Mouse (Mus musculus) adrenal gland, postnatal 10 days (tissue): Measurements from ENCODE around the gene Nfia. TPM values are rescaled to one million over a fixed set of nuclear protein-coding genes. Genes with fewer than 3 reads are reported as not detected.

Source experiments
- DNase-seq: peaks from one replicate; pipeline ENCODE4 v3.0.0; 2021; ENCODE audit warnings: mixed read lengths
- total RNA-seq, 2 experiments: library from RNA; stranded (reverse); gene quantifications; 2 replicates each; pipeline ENCODE4 v1.2.3; 2021

Gene Nfia
- total RNA-seq, 2 experiments from 2014 or later = 212 to 228 TPM

DNA sequence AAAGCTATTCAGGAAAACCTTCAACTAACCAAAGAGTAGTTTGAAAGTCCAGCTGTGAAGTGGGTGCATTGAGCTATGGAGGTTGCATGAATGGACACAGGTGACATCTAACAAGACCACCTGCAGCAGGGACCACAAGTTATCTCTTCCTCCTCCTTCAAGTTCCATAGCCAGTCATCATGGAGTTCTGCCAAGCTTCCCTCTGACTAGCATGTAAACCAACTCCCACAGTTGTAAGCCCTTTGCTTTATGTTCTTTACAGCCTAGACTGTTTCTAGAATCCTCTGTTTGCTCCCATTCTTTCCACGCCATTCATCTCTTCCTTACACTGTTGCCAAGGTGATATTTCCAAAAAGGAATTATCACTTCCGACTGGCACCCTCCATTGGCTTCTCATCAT, 141.8 kb downstream of the Nfia start:
- DNase-seq = no peak

DNA sequence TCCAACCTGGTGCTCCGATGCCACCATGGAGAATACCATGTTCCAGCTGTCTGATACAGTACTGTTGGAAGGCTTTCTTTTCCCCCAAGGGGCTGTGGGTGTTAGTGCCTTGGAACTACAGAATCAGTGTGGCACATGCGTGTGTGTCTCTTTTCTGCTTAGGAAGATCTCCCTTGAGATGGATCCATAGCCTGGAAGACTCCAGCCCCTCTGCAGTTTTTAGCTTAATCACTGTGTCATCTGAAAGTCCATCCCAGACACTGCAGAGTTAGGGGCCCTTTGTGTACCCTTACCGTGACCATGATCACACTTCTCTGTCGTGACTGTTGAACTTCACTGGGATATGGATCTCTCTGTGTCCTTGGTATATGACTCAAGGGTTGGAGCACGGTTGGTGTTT, 142.2 kb downstream of the Nfia start:
- no peak for DNase-seq

DNA sequence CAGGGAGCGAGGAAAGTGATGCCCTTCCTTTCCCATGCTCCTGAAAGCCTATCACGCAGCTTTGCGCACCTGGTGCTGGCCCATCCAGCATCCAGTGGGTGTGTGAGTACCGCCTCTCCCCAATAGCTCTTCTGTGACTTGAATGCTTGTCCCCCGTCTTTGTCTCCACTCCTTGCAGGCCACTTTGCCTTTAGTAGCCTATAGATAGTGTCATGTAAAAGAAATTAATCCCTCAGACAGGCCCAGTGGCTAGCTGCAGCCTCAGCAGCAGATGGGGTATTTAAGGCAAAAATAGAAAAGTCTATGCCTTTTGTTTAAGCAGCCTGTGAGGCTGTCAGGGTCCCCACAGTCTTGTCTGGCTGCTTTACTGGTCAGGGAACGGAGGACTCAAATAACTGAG, 145.0 kb downstream of the Nfia start:
- DNase-seq = no peak

DNA sequence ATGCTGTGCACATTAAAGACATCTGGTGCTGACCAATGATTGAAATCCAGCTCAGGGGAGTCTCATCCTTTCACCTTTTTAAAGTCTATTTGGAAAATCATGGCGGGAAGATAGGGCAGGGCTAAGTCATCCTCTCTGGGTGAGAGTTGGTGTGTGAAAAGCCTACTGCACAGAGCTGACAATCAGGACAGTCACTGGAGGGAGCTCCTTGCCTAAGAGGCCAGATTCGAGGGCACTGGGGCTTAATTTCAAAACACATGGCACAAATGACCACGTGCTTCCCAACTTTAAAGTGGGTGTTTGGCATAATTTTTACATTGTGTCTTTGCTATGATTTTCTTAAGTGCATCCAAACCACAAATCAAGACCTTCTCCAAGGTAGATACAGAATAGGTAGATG, 146.1 kb downstream of the Nfia start:
- no peak for DNase-seq

DNA sequence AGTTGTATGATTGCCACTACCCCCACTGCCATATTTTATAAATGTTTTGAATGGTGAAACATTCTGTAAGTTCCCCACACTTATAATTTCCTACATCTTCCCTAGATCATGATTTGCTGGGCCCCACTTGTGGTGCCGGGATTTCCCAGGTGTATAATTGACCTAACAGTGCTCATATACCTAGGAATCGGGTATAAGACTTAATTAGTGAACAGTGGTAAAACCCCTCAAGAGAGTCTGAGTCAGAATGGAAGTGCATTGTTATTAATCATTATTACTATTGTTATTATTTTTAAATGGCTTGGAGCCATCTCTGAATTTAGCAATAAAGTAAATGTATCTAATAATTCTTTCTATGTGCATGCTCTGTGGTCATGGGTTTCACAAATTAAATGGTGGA, 147.2 kb downstream of the Nfia start:
- DNase-seq = no peak

DNA sequence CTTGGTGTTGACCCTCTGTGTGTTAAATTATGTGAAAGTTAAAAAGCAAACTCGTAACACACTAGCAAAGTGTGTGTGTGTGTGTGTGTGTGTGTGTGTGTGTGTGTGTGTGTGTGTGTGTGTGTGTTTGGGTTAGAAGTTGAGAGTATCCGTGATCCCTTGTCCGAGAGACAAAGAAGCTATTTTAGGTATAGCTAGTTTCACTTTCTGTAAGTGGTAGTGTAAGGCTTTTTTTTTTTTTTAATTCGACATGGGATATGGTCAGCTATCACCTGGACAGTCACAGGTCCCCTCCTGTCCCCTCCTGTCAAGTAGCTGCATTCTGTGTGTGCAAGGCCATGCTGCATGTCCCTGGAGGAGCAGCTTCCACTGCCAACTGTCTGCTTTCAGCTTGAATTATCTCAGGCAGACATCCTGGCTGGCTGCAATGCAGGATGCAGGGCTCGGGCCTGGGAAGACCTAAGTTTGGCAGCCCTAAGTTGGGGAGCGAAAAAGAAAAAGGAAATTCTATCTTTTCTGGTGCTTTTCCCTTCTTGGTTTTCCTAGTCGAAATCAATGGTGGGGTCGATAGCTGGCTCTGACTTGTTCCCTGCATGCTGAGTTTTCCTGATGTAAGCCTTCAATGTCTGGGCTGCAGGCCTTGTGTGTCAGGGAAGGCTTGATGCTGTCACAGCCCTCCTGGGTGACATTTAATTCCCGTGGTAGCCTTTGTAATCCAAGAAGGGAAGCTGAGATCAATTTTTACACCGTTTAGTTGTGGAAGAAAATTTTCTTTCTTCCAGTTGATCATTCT, 147.9 kb downstream of the Nfia start:
- DNase-seq = peak; percentile 59

DNA sequence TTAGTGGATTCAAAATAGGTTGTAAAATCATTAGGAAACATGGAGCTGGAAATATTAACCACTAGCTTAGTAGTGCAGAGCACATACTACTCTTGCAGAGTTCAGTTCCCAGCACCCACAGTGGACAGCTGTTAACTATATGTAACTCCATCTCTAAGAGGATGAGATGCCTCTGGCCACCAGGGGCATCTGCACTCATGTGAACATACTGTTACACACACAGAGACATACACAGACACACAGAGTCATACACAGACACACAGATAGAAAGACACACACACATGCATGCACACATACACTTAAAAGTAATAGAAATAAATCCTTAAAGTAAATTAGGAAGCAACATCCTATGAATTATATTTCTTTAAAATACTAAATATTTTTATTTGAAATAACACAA, 149.1 kb downstream of the Nfia start:
- no peak for DNase-seq

DNA sequence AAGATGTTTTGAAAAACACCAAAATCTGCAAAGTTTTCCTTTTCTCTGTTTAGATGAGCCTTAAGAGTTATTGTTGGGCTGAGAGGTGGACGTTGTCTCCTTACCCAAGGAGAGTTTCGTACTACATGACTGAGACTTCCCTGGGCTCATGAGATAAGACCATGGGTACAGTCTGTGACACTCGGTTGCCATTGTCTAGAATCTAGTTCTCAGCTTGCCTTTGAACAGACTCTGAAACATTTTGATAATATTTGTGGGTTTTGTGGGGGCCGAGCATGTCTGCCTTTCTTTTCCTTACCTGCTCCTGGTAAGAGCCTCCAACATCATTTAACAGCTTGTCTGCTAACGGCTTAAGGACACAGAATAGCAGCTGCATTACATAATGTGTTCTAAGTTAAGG, 150.7 kb downstream of the Nfia start:
- no peak for DNase-seq

DNA sequence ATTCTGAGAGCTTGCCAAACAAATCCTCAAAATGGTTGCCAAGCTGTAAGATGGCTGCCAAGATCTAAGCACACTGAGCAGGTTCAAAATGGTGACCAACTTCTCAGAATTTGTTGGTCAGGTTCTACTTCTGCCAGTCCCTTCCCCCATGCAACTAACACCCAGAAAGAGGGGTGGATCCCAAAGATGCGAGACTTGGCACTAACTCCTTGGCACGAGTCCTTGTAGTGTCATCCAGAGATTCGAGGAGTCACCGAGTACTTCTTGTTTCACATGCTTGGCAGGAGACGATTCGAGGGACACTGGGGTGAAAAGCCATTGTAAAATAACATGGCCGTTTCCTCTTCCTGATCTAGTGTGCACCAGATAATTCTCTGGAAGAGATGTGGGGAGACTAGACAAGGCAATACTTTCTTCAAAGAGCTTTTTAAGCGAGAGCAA, 151.4 kb downstream of the Nfia start:
- peak; percentile 78 for DNase-seq

DNA sequence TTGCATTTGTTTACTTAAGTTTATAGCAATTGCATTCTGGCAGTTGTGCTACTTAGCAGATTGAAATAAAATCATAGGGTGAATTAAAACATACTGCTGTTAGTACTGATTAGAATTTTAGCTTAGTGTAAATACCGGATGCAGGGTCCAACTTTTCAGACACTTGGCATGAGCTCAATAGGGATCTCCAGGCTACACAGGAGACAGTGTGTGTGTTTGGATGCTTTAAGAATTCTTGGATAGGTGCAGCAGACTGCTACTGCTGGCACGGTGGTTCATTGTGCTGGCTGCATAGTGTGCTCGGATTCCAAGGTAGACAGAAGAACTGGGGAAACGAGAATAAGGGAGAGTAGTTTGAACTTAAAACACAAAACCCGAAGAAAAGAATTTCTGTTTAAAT, 151.9 kb downstream of the Nfia start:
- DNase-seq = no peak

DNA sequence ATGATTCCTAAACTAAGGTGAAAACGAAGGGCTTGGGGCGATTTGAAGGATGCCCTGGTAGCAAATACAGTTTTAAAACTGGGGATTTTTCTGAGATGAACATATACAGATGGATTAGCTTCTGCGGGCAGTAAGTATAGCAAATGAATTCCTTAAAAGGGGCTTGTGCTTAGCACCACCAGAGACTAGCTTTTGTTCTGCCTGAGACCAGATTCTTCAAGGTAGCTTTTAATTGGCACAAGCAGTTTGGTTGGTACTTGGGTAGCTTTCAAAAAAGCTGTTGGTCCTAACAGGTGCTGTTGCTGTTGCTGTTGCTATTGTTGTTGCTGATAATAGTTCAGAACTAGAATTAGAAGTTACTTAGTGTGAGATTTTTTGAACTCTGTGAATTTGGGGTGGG, 152.3 kb downstream of the Nfia start:
- no peak for DNase-seq

DNA sequence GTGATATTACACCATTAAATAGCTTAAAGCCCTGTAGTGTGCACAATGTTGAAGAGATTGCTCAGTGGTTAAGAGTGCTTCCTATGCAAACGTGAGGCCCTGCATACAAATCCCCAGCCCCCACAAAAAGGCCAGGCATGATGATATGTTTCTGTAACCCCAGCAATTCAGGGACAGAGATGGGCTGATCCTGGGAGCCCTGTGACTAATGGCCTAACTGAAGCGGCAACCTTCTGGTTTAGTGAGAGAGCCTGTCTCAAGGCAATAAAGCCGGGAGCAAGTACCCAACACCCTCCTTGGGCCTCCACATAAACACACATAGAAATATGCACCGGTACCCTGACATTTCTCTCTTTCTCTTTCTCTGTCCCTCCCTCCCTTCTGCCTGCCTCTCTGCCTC, 153.1 kb downstream of the Nfia start:
- no peak for DNase-seq

DNA sequence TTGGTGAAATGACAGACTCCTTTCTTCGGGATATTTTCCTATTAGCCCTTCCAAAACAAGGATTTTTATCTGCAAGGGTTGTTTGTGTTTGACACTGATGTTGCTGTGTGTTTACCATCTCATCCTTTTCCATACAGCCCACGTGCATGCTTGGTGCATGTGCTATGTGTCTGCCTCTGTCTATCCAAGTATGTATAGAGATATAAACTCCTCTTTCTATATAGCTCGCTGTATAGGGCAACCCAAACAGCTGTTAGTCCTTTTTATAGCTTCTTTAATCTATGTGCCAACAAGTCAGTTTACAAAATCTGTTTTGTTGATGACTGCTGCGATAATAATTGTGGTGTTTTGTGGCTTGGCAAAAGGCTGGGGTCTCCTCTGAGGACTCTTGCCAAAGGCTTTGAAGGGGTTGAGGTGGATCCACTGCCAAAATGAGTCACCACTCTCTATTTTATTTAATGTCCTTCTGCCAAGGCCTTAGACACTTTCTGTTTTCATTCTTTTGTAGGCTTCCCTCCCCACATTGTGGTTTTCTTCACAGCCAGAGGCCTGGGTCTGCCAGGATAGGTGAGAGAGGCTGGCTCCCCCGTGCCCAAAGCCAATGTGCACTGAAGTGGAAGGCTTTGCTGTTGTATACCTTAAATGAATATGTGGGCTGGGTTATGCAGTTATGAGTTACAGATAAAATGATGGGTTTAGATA, 154.2 kb downstream of the Nfia start:
- no peak for DNase-seq

DNA sequence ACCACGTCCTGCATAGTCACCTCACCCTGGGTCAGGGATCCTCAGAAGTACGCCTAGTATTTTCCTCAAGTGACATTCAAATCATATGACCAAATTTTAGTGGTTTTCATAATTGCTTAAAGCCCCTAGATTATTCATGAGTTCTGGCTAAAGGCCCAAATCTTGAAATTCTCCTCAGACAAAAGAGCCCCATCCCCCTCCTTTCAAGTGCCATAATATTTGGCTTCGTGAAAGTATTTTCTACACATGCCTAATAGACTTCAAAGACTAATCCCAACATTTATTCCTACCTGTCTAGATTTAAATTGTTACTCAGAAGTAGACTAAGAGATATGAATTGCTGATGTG, 154.7 kb downstream of the Nfia start:
- no peak for DNase-seq

DNA sequence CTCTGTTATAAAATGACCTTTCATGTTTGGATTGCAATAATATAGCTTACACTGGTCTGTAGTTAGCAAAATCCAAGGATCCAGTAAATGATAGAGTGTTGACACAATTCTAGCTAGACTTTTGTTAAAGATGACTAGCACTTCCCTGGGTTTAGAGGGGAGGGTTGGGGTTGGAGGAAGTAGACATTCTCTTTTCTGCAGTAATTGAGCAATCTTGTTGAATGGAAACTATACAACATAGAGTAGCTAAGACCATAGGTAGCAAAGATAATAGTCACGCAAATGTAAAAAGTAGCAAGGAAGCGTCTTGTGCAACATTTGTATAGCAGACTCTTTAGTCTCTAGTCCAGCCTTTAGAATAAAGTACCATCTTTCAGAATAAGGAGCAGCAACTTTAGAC, 163.8 kb downstream of the Nfia start:
- no peak for DNase-seq

DNA sequence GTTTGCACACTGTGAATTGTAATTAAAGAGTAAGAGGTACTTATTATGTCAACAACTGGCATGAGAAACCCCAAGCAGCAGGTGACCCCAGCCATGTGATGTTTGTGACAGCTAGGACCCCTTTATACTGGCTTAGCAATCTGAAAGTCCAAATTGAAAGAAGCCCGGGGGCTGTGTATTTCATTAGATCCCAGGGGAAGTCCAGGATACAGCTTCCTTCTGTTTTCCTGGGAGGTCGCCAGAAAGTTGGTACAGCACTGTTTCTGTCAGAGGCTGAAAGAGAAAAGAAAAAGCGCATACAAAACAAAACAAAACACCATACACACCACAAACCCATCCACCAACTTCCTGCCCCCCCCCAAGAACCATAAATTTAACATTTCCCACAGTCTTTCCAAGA, 164.4 kb downstream of the Nfia start:
- peak; percentile 41 for DNase-seq

DNA sequence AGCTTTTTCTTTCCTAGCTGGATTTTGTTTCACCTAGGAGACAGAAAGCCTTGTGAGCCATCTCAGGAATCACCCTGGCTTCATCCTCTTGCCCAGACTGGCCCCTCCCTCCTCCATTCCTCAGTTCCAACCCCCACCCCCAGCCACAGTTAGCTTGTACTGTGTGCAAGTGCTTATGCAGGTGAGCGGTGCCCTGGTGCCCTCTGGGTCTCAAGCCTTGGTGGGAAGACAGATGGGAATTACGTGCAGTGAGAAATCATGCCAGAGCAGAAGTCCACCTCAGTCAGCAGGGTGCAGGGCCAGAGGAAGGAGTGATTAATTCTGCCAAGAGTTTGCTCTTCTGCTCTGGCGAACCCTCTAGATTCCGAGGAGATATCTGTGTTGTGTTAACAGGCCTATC, 167.0 kb downstream of the Nfia start:
- DNase-seq = no peak

DNA sequence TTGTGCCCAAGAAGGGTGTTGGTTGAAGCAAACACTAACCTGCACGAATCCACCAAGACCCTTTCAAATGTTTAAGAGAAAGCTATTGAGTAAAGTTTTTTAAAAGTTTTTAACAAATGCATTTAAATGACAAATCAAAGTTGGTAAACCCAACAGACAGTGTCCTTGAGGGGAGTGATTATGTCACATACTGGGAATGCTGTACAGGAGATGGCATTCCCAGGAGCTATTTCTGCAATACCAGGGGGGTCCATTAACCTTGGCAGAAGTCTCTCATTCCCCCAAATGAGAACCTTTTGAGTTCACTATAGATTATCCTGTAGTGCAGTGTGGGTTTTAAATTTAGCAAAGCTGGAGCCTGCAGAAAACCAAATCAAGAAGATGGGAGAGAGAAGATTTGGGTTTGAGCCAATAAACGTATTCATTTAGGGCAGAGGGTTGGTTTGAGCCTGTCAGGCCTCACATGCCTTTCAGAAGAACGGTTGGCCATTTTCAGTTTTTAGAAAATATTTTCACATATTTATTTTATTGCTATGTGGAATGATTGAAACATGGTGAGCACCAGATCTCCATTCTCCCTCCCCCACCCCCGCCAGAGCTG, 167.5 kb downstream of the Nfia start:
- DNase-seq = no peak

DNA sequence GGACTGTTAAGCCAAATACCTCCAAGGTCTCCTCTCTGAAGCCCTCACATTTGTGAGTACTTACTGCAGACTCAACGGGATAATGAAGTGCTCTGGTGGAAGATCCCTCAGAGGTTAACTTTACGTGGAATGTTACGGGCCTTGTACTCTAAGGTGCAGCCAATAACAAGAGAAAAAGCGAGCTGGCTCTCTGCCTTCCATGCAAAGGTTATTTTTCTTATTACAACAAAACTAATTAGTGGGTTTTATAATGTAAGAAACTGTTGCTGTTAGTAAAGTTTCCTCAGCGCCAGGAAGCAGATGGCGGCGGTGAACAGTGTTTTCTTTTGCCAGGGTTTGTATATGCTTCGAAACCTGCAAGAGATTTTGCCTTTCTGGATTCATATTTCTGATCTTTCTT, 169.1 kb downstream of the Nfia start:
- DNase-seq = no peak

DNA sequence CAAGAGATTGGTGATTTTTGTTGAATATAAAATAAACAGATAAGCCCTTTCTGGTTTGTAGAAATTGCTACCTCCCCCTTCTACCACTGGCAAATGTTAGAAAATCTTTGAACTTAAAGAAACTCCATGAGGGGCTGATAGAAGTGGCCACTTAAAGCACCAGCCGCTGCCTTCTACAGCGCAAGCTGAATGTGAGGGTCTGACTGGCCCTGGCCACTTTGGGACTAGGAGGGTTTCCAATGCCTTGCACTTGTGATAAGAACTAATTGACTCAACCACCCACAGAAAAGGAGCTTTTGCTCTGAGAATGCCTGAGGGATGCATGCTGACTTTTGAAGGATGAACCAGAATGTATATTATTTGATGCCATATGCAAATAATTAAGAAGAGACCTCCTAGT, 171.8 kb downstream of the Nfia start:
- DNase-seq = no peak

DNA sequence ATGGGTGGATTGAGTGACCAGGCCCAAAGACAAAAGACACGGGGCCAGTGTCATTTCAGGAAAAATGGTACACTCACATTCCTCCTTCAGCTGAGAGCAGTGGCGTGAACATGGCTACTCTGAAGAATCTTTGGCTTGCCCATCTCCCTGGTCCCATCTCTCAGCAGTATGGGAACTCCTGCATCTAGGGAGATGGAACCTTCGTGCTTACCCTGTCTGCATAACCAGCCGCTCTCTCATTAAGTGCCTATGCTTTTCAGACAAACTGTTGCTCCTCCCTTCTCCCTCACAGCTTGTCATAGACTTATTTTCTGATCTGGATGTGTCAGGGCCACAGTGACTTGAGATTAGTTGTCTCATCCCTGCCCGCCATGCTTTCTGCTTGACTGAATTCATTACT, 174.9 kb downstream of the Nfia start:
- DNase-seq = no peak

DNA sequence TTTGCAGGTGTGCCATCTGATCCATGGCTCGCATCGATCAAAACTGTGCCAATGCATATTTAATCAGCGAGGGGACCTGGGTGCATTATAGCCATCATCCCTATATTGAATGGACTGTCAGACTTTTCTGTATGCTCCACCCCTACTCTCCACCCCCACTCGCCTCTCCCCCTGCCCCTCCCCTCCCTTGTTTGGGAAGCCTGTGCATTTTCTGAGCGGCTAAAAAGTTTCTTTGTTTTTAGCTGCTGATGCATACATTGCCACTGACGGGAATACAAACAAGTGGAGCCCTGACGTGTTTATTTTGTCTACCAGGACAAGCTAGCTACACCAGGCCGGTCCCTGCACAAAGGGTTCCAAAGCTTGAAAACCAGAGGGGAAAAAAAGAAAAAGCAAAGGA, 175.7 kb downstream of the Nfia start:
- DNase-seq = no peak

DNA sequence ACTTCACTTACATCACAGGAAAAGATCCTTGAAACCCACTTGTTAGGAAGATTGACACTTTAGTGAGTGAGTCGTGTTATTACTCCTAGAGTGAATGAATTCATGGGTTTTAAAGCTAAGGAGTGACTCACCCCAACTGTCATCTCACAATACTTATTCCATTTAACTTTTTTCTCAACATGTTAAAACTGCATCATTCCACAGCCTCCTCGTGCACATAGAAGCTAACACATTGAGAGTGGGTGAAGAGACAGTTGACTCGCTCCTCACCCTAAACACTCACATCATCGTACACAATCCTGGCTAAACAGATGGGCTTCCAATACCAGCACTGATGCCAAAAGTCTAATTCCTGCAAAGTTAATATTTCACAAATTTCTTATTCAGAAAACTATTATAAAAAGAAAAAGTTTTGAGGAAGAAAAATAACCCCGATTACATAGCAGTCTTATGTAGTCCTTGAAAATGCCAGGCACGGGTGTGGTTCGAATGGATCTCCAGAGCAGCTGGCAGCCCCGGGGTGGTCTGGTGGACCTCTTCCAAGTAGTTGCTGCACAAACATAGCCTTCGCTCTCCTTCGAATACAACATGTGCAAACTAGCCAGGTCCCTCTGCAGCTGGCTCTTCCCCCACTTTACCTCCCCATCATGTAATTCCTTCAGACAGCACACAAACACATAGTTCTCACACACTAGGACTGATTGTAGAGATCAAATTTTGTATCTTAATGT, 178.0 kb downstream of the Nfia start:
- DNase-seq = no peak
